Mouse (Mus musculus) layer of hippocampus, adult 8-10 months (tissue): ENCODE results near the gene Tyw1. TPM values are rescaled to one million over a fixed set of nuclear protein-coding genes. Genes with fewer than 3 reads are reported as not detected.
A peak's percentile ranks its signal among the peaks of the same experiment; 100 is the strongest.

Experiments
- DNase-seq, 2 experiments: peaks; one replicate each; pipeline ENCODE4 v3.0.0; 2022; ENCODE audit warnings: low spot score in 2 of 2
- total RNA-seq, 4 experiments: library from RNA; stranded (reverse); gene quantifications; 2 replicates each; pipeline ENCODE4 v1.2.4; 2022

The Tyw1 gene
- total RNA-seq, 4 experiments from 2014 or later: 15.4 to 19.8 (median 16.6) TPM

DNA sequence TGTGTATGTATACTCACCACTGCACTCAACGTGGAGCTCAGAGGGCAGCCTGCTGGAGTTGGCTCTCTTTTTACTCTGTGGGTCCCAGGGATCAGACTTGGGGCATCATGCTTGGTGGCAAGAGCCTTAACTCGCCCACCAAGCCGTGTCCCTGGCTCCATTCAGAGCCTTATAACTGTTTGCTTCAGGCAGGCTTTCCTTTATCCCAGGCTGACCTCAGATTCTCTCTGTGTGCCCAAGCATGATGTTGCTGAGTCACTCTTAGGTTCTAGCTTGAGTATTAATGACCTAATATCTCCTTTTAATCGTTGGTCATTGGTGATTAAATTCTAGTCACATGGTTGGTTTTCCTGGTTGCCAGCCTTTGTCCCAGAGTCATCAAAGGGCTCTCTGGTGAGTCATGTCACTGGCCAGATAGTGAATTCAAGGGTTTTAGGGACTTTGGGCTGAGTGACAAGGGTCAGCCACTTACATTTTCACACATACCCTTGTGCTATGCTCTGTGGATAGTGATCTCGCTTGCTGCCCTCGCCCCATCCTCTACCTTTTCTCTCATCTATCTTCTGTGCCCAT lies 9.1 kb downstream of the Tyw1 start:
- no peak for DNase-seq

DNA sequence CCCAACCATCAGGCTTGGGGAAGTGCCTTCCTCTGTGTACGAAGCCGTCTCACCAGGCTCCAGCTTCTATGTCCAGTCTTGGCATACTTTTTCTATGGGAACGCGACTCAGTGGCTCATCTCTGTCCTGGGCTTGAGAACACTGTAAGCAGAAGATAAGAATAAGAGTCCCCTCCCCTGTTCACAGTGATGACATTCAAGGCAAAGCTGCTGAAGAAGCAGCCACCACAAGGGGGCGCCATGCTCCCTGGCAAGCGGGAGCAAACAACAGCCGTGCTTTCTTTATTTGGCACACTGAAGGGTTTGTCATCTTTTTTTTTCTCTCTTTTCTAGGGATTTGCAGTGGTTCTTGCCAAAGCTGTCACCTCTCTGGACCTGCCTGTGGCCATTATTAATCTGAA lies 11.2 kb downstream of the Tyw1 start:
- DNase-seq: no peak

DNA sequence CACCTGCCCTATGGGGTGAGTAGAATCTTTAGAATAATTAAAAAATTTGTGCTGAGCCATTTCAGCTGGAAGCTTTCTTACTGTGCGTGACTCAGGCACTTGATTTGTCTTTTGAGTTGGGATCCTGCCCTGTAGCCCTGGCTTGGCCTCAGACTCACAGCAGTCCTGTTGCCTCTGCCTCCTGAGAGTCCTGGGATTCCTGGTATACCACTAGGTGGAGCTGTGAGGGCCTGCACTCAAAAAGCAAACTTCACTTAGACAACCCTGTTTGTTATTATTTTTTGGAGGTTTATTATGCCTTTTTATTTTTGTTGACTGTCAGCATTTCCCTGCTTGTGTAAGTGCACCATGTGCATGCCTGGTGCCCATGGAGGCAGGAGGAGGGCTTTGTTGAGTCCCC lies 11.9 kb downstream of the Tyw1 start:
- DNase-seq: no peak

DNA sequence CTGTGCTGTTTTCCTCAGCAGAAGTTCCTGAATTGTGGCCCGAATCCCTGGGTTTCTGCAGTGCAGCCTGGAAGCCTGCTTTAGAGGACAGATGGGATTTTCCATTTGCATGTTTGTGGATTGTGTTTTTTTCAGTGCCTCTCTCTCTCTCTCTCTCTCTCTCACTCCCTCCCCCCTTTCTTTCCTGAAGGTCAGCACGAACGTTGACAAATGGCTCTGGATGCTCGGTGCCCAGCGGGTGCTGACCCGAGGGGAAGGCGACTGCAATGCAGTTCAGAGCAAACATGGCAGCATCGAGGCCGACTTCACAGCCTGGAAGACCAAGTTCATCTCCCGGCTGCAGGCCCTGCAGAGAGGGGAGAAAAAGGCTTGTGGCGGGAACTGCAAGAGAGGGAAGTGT lies 13.6 kb downstream of the Tyw1 start:
- no peak for DNase-seq

DNA sequence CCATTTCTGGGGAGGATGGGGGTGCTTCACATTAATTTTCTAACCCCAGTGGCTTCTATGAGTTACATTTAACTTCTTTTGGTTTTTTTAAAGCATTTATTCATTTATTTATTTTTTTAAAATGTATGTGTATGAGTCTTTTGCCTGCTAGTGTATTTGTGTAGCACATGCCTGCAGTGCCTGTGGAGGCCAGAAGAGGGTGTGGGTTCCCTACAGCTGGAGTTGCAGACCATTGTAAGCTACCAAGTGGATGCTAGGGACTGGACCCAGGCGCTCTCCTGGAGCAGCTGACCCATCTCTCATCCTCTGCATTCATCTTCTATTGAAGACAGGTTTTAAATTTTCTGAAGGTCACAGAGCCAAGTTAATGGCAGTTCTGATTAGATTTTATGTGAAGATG lies 16.9 kb downstream of the Tyw1 start:
- no peak for DNase-seq

DNA sequence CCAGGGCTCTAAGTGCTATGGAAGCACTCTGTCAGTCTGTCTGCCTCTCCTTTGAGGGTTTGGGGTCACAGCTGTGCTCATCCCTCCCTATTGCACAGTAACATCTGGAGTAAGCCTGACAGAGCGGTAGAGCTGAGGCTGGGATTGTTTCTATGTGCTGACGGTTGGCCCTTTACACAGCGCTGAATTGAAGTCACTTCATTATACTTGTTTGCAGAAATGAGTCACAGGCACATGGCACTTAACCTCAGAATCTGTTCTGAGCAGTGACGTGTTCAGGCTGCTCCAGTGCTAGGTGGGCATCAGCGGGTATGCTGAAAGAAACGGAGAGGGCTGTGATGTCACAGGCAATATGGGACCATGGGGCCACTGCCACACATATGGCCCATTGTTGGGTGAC lies 17.6 kb downstream of the Tyw1 start:
- no peak for DNase-seq

DNA sequence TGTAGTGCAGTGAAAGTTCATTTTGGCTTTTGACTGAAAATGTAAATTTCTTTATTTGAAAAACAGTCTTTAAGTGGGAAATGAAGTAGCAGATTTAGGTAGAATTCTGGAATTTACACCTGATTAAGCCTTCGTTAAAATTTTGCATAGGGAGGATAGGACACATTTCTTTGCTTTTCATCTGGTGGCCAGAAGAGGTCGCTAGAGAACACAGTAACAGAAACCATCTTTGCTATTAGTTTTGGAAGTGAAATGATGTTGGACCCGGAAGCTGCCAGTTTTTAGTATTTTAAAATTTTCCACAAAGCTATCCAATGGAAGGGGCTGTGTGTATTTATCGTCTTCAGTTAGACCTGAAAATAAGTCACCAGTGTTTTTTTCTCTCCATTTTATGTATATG lies 20.1 kb downstream of the Tyw1 start:
- DNase-seq: peak in 1 of 2 experiments; percentile 40

DNA sequence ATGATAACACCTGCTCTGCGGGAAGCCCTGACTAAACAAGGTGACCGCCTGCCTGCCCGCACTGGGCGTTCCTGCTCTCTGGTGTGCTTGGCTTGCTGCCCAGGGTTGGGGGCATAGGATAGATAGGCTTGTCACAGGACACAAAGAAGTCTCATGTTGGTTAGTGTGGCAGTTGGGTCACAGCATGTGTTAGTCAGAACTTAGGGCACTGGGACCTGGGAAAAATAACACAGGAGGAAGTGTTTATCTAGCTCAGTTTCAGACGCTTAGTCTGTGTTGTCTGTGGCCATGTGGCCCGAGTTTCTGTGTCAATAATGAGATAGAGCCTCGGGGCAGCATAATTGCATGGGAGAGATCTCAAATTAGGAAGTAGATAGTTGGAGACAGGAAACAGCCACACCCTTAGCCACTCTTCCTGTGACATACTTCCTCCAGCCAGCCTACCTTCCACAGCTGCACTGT lies 22.6 kb downstream of the Tyw1 start:
- DNase-seq: no peak

DNA sequence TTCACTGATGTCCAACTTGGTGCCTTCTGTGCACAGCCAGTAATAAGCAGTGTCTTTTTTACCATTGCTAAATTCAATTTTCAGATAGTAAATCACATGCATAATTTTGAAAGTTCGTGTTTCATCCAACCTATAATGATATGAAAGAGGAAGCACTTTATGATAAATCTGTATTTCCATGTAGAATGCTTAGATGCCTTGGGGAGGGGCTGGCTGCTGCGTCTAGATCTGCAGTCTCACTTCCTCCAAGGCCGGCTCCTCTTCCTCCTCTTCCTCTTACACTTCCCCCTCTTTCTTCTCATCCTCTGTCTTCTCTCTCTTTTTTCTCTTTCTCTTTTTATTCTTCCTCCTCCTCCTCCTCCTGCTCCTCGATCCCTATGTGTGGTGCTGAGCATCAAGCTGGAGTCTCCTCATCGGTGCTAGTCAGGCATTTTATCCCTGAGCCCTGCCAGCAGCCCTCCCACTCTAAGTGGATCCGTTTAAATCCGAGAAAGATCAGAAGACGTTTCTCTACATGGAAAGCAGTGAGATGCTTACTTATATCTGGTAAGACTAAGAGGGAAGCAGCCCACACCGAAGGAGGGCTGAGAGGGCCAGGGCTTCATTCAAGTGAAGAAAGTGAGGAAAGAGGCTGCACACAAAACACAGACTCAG lies 27.8 kb downstream of the Tyw1 start:
- no peak for DNase-seq

DNA sequence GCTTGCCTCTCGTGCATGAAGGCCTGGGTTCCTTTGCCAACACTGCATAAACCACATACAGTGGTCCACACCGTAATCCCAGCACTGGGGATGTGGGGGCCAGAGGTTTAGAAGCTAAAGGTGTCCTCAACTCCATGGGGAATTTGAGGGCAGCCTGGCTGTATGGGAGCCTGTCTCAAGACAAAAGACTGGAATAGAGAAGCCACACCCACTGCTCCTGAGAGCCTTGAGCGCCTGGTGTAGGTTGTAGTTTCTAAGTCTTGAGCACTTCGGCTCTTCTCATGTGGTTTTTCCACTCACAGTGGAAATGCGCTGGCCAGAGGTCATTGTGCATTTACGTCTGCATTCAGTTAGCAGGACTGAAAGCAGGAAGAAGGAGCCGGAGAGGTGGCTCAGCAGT lies 32.7 kb downstream of the Tyw1 start:
- no peak for DNase-seq

DNA sequence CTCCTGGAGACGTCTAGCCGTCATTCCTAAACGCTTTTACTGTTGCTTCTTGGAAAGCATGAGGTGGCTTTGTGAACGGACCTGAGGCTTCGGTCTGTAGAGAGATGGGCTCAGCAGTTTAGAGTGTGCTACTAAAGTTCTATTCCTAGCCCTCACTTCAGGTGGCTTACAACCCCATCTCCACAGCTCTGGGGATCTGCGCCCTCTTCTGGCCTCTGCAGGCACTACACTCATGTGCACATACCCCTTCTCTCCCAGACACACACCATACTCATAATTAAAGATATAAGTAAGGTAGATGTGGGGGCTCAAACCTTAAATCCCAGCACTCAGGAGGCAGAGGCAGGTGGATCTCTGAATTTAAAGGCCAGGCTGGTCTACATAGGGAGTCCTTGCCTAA lies 34.8 kb downstream of the Tyw1 start:
- no peak for DNase-seq

DNA sequence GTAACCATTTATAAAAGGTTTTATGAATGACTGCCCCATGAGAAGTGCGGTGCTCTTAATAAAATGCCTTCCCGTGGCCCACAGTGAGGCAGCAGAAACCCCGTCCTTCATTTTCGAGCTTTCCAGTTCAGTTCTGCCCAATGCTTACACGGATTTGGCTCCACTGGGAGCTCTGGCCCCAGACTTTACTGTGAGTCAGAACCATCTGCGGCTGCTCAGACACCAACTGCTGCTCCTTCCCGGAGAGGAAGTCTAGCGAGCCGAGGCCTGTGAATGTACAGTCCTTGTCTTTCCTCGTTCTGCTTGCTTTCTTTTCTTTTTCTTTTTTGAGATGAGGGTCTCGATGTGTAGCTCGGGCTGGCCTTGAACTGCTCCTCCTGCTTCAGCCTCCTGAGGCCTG lies 35.4 kb downstream of the Tyw1 start:
- DNase-seq: peak; percentile 63 to 76

DNA sequence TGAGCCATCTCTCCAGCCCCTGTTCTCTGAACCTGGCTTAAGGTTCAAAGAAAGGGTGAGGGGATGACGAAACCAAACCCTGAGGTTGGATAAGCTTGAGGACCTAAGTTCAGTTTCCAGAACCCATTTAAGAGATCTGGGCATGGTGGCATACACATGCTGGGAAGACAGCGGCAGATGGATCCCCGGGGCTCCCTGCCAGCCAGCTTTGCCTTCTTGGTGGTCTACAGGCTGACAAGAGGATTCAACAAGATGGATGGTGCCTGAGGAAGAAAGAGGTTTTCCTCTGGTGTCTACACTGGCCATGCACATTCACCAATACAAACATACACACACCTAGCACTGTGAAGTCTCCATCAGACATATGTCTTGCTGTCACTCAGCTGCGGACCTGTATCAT lies 37.6 kb downstream of the Tyw1 start:
- DNase-seq: peak in 1 of 2 experiments; percentile 42

DNA sequence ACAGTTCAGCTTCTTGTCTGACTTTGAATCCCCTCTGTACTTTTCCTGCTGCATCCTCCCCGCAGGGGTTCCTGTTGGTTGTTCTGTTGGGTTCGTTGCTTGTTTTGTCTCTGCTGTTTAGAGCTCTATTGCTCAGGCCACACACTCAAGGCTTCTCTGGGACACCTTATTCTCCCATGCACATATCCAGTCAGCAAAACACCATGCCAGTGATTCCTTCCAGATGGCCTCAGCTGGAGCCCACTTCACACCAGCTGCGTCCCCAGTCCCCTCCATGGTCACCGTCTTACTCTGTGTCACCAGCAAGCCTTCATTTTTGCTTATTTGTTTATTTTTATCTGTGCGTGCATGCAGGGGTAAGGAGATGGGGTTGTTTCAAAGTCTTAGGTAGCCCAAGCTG lies 38.5 kb downstream of the Tyw1 start:
- no peak for DNase-seq

DNA sequence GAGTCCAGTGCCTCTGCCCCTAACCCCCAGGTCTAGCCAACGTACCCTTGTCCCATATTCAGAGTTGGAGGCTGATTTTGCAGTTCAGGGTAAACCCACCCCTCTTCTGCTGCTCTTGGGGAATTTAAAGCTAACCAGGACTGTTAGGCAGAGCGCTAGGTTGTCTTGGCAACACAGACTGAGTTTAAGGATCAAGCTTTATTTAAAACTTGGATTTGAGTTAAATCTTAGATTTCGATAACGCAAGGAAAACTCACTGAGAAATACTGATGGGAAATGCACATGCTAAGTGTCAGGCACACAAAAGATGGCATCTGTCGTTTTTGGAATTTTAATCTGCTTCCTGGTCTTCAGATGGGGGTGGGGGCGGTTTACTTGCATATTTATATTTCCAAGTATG lies 39.2 kb downstream of the Tyw1 start:
- DNase-seq: no peak

DNA sequence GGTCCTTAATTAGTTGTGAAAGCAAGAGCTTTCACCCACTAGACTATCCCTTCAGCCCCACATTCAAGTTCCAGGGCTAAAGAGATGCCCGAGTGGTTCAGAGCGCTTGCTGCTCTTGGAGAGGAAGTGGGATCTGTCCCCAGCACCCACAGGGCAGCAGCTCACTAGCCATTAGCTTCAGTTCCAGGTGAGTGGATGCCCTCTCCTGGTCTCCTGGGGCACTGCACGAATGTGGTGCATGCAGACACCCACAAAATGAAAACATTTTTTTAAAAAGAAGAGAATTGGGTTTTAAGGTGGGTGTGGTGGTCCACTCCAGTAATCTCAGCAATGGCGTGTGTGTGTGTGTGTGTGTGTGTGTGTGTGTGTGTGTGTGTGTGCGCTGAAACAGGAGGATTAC lies 40.7 kb downstream of the Tyw1 start:
- DNase-seq: no peak

DNA sequence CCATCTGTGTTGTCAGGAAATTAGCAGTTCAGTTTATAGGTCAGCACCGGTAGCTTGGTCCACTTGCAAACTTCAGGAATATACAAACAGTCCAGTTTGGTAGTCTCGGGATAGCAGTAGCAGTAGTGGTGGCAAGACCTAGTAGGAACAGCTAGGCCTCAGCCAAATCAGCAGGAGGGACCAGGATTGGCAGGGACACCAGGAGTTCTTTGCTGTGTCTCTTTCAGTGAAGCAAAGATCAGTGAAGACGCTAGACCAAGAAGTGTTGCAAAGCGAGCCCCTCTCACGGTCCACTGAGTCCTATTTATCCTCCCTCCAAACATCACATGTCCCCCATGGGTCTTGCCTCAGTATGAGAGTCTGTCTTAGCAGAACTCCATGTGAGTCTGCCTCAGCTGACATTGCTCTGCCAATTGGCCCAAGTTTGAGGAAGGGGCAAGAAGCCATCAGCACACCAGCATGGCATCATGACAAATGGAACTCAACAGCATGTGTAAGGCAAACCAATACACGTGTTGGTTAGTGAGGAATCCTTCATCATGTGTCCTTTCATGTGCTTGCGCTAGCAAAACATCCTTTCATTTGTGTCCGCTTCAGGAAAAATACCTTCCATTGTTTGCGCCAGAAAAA lies 43.5 kb downstream of the Tyw1 start:
- DNase-seq: no peak

DNA sequence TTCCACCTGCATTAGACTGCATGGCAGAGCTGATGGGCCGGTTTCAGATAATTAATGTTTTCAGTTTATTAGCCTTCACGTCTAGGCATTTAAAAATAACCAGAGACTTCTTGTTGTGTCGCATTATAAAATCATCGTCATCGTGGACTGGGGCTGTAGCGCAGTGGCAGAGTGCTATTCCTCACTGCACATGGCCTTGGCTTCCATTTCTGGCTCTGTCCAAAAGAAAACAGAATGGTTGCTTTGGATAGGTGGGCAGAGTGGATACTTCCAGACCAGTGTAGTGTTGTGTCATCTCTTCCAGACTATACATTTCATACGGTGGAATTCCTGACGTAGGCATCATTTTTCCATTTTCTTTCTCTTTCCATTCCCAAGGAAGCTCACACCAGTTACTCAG lies 44.1 kb downstream of the Tyw1 start:
- no peak for DNase-seq

DNA sequence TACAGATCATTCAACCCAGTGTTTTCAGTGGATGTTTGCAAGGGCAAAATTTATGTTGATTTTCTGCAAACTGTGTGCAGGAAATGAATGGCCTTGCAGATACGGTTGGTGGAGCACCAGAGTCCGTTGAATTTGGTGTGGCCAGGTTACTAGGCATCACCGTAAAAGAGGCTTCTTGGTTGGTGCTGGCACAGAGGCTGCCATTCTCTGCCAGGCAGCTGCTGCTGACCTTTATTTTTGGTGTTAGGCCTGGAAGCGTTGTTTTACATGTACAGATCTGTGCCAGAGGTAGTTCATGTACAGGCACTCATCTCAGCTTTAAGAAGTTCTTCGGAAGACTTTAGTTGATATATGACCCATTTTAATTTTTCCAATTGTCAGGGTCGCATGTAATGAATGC lies 48.2 kb downstream of the Tyw1 start:
- no peak for DNase-seq

DNA sequence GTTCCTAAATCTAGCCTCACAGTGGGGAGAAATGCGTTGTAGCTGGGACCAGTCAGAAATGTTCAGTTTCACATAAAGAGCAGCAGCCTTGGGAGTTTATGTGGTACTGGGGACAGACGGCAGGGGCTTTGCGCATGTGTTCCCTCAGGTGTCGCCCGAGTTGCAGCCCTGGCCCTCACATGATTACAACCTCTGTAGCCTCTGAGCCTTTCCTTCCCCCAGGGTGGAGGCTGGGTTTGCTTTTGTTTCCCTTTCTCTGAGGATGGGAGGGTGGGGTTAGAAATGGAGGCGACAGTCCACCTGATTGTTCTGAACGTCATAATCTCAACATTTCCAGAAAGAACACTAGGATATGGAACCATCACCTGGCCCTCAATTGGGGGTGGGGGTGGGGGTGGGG lies 52.5 kb downstream of the Tyw1 start:
- DNase-seq: no peak

DNA sequence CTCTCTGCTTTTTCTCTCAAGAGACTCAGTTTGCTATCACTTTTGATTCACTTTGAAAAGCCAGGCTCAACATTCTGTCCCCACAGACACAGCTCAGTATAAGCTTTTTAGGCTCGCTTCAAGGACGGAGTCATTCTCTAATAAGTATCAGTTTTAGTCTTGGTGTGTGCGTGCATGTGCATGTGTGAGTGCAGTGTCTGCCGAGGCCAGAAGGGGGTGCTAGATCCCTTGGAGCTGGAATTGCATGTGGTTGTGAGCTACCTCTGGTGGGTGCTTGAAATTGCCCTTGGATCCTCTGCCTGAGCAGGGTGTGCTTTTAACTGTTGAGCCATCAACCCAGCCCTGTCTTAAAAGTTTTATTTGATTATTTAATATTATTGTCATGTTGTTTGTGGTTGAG lies 54.7 kb downstream of the Tyw1 start:
- DNase-seq: no peak

DNA sequence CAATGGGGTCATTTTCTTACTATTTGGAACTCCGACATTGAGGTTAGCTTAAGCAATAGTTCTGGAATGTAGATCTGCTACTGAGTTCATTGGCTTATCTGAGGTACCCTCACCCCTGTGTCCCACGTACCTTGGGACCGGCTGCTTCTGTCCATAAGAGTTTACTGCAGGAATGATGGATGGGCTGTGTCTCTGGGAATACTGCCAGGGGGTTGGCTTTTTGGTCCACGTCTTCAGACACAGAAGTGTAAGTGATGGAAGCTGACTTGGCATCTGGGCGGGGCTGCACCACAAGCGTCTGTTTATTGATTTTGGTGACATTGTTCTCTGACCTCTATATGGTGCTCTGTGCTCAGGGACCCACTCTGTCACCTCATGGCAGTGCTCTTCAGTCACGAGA lies 55.4 kb downstream of the Tyw1 start:
- no peak for DNase-seq

DNA sequence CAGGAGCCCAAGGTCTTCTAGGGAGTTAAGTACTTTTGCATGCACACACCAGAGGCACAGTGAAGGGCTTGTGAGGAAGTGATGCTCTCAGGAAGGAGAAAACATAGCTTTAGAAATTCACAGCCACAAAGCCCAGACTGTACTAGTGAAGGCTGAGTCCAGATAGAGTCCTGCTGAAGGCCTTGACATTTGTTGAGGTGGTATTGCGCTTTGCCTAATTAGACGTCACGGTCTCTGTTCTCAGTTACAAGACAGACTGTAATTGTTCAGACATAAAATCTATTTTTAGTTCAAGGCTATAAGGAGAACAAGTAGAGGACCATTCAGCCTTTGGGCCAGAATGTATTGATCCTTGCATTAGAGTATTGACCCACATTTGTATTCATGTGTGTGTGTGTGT lies 58.1 kb downstream of the Tyw1 start:
- no peak for DNase-seq
